Mouse (Mus musculus): ENCODE measurements around the gene Clip3.

DNA sequence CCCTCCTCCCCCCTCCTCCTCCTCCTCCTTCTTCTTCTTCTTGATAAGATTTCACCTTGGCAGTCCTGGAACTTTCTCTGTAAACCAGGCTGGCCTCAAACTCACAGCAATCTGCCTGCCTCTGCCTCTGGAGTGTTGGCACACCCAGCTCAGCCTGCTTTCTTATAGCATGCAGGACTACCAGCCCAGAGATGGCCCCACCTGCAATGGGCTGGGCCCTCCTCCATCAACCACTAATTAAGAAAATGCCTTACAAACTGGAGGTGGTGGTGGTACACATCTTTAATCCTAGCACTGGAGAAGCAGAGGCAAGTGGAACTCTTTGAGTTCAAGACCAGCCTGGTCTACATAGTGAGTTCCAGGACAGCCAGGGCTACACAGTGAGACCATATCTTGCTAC is 34.9 kb downstream of the Clip3 start:
- TF ChIP-seq CTCF (IDR thresholded peaks at IDR 0.05; ENCODE audit: low read depth, low read length) (no peak), POLR2A (IDR thresholded peaks at IDR 0.05; ENCODE audit: borderline replicate concordance, low read depth, low read length) (no peak)
